Mouse (Mus musculus) spleen, adult 2 months (tissue): ENCODE data around the gene Cdh20. TPM values are rescaled to one million over a fixed set of nuclear protein-coding genes. Genes with fewer than 3 reads are reported as not detected.

Experiments
- DNase-seq, 2 experiments: peaks; one replicate each; pipeline versions ENCODE4 v3.0.0 to v3.0.0-alpha.2; 2012 to 2021; ENCODE audit warnings: low spot score in 2 of 2, low read depth in 1 of 2
- H3K27ac ChIP-seq: fragments of 200-500 bp; 2 replicates; pipeline ENCODE4 v1.5.1; 2012; ENCODE audit warnings: low read length, inconsistent platforms; ENCODE audit not compliant: insufficient read depth
- H3K27me3 ChIP-seq: fragments of 200-500 bp; 2 replicates; pipeline ENCODE4 v1.6.1; 2012; ENCODE audit warnings: mild to moderate bottlenecking, moderate library complexity, low read length, inconsistent platforms; ENCODE audit not compliant: control insufficient read depth, insufficient read depth
- H3K36me3 ChIP-seq: fragments of 200-500 bp; 2 replicates; pipeline ENCODE4 v1.6.1; 2012; ENCODE audit warnings: mild to moderate bottlenecking, low read length, inconsistent platforms; ENCODE audit not compliant: control insufficient read depth, insufficient read depth
- H3K4me1 ChIP-seq: fragments of 200-500 bp; 2 replicates; pipeline ENCODE4 v1.6.1; 2011; ENCODE audit warnings: inconsistent platforms; ENCODE audit not compliant: control insufficient read depth, insufficient read depth, insufficient read length
- H3K4me3 ChIP-seq: fragments of 200-500 bp; 2 replicates; pipeline ENCODE4 v1.5.1; 2011; ENCODE audit warnings: mild to moderate bottlenecking, inconsistent platforms; ENCODE audit not compliant: insufficient read depth, insufficient read length; ENCODE audit errors: extremely low read depth
- CTCF ChIP-seq: fragments of 200-500 bp; IDR thresholded peaks from 2 replicates; pipeline ENCODE4 v1.5.1; 2011; ENCODE audit warnings: mild to moderate bottlenecking, inconsistent platforms; ENCODE audit not compliant: insufficient read depth, insufficient read length, insufficient replicate concordance; ENCODE audit errors: extremely low read depth
- POLR2A ChIP-seq: fragments of 200-500 bp; IDR thresholded peaks from 2 replicates; pipeline ENCODE4 v1.6.1; 2011; ENCODE audit warnings: low read depth, low read length, inconsistent platforms
- WGBS: fragments of 180-500 bp; shearing (Covaris S2); methylation state at CpG from one replicate; pipeline ENCODE4 v1.1.7; 2018; 5-methylcytosine and 5-hydroxymethylcytosine counted together
- polyA plus RNA-seq: library from polyadenylated mRNA; depleted of rRNA; stranded (reverse); fragments of >200 nt; gene quantifications from 2 replicates; pipeline ENCODE4 v1.2.3, GENCODE M21; 2012

Cdh20 gene
- polyA plus RNA-seq, 1 experiment, result not detected

DNA sequence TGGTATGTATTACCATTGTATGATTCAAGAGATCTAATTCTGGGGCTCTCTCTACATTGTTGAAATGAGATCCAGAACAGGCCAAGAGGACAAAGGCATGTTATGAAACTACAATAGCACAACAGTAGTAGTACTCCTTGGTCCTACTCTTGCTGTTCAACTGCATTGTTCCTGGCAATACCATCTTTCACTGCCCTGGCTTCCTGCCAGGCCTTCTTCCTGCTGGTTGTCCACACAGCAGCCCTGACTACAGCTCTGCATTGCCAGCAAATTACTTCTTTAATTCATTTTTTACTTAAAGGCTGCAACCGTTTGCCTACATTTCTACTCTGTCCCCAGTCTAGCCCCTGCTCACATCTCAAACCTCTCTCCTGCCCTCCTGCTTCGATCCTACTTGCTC lies 59.8 kb downstream of the Cdh20 start:
- WGBS, result 69% methylated on average over 2 of the region's 2 CpGs
- no peak for TF ChIP-seq POLR2A
- no peak for TF ChIP-seq CTCF
- no peak for DNase-seq
- no peaks in the 10 kb centered on the region for H3K4me1 ChIP-seq
- H3K27me3 ChIP-seq, result no peaks in the 10 kb centered on the region
- H3K36me3 ChIP-seq, result no peaks in the 10 kb centered on the region
- no peak overlapping the region for H3K27ac ChIP-seq
- no peak overlapping the region for H3K4me3 ChIP-seq

DNA sequence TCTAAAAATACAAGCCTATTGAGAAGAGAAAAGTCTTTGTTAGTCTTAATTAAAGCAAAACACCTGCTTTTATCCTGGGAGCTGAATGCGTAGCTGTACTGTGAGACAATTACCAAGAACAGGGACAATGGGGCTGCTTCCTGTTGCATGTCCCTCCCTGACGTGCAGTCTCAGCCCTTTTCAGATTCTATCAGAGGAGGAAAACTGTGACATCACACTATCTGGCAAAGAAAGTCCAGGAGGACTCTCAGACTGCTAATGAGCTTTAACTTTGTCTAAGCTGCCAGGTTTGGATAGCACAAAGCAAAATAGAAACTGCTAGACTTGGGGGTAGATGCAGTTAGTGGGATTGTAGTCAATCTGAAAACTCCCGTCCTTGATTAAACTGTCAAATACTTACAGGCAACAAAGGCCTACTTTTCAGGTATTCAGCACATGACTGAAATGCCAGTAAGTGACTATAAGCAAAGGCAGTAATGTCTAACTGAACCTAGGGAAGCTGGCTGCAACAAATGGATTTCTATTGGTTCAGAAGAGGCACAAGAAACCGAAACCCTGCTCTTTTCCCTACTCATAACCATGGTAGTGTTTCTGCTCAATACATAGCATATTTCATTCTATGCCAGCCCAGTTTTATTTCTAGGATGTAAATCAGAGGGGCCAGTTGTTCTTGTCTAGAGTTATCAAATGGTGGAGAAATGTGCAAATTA lies 70.0 kb downstream of the Cdh20 start:
- H3K4me1 ChIP-seq, result no peaks in the 10 kb centered on the region
- no peak overlapping the region for H3K27ac ChIP-seq
- WGBS, result 66% methylated on average over 4 of the region's 4 CpGs
- no peaks in the 10 kb centered on the region for H3K27me3 ChIP-seq
- no peak overlapping the region for H3K4me3 ChIP-seq
- no peaks in the 10 kb centered on the region for H3K36me3 ChIP-seq
- TF ChIP-seq CTCF (no peak), POLR2A (no peak)
- no peak for DNase-seq

DNA sequence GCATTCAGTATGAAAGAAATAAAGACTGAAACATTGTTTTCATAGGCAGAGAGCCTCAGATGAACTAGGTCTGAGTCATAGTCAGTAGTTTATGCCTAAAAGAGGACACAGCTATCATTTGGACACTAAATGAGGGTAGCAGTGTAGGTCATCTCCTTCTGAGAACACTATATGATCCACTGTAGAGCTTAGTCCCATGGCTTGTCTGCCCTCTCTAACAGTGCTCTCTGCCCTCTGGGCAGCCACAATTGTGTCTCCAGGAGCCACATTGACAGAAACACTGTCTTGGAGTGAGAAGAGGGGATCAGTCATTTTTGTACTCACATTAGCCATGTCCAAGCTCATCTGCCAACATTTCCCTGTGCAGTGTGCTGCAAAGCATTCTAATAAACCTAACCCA lies 70.7 kb downstream of the Cdh20 start:
- Histone ChIP-seq H3K4me1 (no peaks in the 10 kb centered on the region), H3K4me3 (no peak overlapping the region), H3K27ac (no peak overlapping the region), H3K36me3 (no peaks in the 10 kb centered on the region), H3K27me3 (no peaks in the 10 kb centered on the region)
- DNase-seq, result no peak
- TF ChIP-seq POLR2A (no peak), CTCF (no peak)

DNA sequence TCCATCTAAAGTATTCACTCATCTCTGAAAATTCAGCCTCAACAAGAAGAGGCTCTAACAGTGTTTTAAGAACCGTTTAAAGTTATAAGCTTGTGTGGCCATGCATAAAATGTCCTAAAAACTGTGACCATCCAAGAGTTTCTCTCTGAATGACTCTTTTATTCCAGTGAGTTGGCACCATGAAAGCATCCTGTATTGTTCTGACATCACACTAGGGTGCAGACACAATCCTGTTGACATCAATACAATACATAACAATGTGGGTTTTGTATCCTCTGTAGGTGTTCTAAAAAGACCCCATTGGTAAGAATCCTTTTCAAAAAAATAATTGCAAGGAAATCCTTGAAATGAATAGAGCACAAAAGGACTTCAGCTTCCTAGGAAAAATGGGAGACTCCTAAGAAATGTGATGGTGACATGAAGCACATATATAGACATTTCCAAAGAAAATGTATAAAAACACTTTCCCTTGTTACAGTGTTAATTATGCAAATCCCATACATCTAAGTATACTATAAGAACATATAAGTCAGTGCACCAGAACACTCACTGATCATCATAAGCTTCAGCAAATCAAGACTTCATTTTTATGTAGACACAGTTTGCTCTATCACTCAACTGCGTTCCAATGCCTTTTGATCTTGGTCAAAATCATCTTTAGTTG lies 80.1 kb downstream of the Cdh20 start:
- 74% methylated on average over 2 of the region's 2 CpGs for WGBS
- Histone ChIP-seq H3K27ac (no peak overlapping the region), H3K4me1 (no peaks in the 10 kb centered on the region), H3K4me3 (no peak overlapping the region), H3K36me3 (no peaks in the 10 kb centered on the region), H3K27me3 (no peaks in the 10 kb centered on the region)
- no peak for DNase-seq
- TF ChIP-seq CTCF, result no peak
- TF ChIP-seq POLR2A, result no peak

DNA sequence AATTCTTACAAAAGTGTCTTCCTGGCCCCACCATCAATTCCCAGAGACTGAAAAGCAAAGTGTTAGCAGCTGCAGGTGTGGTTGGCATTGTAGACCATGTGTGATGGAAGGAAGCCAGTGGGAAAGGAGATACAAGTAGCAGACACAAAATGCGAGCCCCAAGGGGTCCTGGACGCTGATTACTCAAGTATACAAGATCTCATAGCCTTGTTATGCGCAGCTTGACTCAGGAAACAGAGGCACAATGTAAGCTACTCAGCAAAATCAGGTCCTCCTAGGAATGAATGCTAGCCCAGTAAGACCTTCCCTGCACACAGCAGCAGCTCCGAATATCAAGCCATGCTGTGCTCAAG lies 80.6 kb downstream of the Cdh20 start:
- no peaks in the 10 kb centered on the region for H3K4me1 ChIP-seq
- no peak overlapping the region for H3K4me3 ChIP-seq
- TF ChIP-seq POLR2A, result no peak
- no peak for TF ChIP-seq CTCF
- no peaks in the 10 kb centered on the region for H3K36me3 ChIP-seq
- H3K27me3 ChIP-seq, result no peaks in the 10 kb centered on the region
- no peak for DNase-seq
- H3K27ac ChIP-seq, result no peak overlapping the region
- 73% methylated on average over 4 of the region's 4 CpGs for WGBS

DNA sequence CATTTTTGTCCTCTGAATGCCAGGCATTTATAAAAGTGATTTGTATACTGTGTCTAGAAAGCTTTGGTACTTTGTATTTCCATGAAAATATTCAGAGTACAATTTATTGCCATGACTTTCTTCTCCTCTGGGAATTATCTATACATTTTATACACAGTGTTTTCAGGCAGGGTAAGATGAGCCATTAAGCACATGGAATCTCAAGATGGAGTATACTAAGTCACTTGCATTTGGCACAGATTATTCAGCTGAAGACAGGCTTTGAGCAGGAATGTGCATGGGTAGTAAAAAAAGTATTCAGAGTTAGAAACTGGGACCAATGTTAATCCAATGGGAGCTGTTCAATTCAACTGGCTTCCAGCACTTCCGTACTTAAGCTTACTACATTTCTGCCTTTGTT lies 109.1 kb downstream of the Cdh20 start:
- 77% methylated on average over 1 of the region's 1 CpGs for WGBS
- TF ChIP-seq CTCF (no peak), POLR2A (no peak)
- no peaks in the 10 kb centered on the region for H3K4me1 ChIP-seq

DNA sequence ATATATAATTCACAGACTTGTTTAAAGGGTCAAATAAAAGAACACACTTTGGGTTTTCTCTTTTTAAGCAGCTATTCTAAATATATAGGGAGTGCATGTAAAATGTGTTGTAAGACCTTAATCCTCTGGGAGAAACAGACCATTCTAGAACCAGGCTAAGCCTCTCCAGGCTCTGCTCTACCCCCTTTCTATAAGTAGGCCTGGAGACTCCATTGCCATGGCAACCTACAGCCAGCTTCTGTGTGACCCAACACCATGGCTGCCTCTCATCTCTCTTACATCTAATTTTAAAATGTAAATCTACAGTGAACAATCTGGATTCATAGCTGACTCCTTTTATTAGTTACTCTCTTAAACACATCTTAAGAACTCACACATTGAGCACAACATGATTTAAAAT lies 133.5 kb downstream of the Cdh20 start:
- no peak overlapping the region for H3K4me3 ChIP-seq
- DNase-seq, result no peak
- no peaks in the 10 kb centered on the region for H3K36me3 ChIP-seq
- no peak overlapping the region for H3K27ac ChIP-seq
- no peaks in the 10 kb centered on the region for H3K27me3 ChIP-seq
- TF ChIP-seq POLR2A, result no peak
- no peak for TF ChIP-seq CTCF
- no peaks in the 10 kb centered on the region for H3K4me1 ChIP-seq

More for the DNA sequence above, 109.1 kb downstream of the Cdh20 start:
- H3K27me3 ChIP-seq, result no peaks in the 10 kb centered on the region
- no peak for DNase-seq
- H3K27ac ChIP-seq, result no peak overlapping the region
- no peaks in the 10 kb centered on the region for H3K36me3 ChIP-seq
- H3K4me3 ChIP-seq, result no peak overlapping the region
